ENCODE assay signal across 8 mouse cellular contexts in genomic region chr9:22116086-22116485, GRCm38 (mm10). TPM values are rescaled to one million over a fixed set of nuclear protein-coding genes. Genes with fewer than 3 reads are reported as not detected.
DNase-seq lines count a peak whose midpoint lies in the region; ATAC-seq and TF ChIP-seq lines count a peak whose summit lies in the region.

No protein-coding gene starts in this region.

- no peaks in the 10 kb centered on the region for H3K9me3 ChIP-seq in kidney, embryonic 14.5 days (ENCODE audit: control insufficient read depth, low read length)
- no peaks in the 10 kb centered on the region for H3K9me3 ChIP-seq in MEL (replicated peaks; ENCODE audit: insufficient read depth, low read length)
- no peaks in the 10 kb centered on the region for H3K9me3 ChIP-seq in embryonic facial prominence, embryonic 15.5 days (replicated peaks)
- no peaks in the 10 kb centered on the region for H3K9me3 ChIP-seq in limb, embryonic 15.5 days

- TF ChIP-seq CTCF in MEL (IDR thresholded peaks at IDR 0.05 in 2 of 3, conservative IDR thresholded peaks at IDR 0.05 in 1 of 3; ENCODE audit: control insufficient read depth in 1 of 3, insufficient read depth in 1 of 3, low read depth in 2 of 3, low read length in 3 of 3, poor library complexity in 1 of 3, severe bottlenecking in 1 of 3) = no peak
- TF ChIP-seq CTCF in olfactory bulb, adult 2 months (IDR thresholded peaks at IDR 0.05; ENCODE audit: insufficient read depth, low read depth, low read length) = no peak

- TF ChIP-seq RAD21 in MEL (IDR thresholded peaks at IDR 0.05; ENCODE audit: low read depth, low read length) = no peak

- no peak for TF ChIP-seq EP300 in MEL (IDR thresholded peaks at IDR 0.05; ENCODE audit: low read depth in 1 of 2, low read length in 2 of 2)

- peaks cover 10% of the 10 kb centered on the region for H3K4me1 ChIP-seq in kidney, embryonic 14.5 days (ENCODE audit: control insufficient read depth, insufficient read depth, low read length)
- H3K4me1 ChIP-seq in MEL (ENCODE audit: control insufficient read depth in 1 of 2, insufficient read depth in 2 of 2, low read length in 2 of 2) = peaks cover 1 to 30% of the 10 kb centered on the region in 2 experiments; a peak in 3 of 4 replicates
- peaks cover 15% of the 10 kb centered on the region for H3K4me1 ChIP-seq in embryonic facial prominence, embryonic 15.5 days
- peaks cover 15% of the 10 kb centered on the region for H3K4me1 ChIP-seq in limb, embryonic 15.5 days
- H3K4me1 ChIP-seq in olfactory bulb, adult 2 months (ENCODE audit: control insufficient read depth, insufficient read depth, low read length) = peaks cover 9% of the 10 kb centered on the region

- peak overlapping the region; percentile 91 for H3K9ac ChIP-seq in kidney, embryonic 14.5 days (ENCODE audit: low read depth, low read length)
- peak overlapping the region; percentile 76 for H3K9ac ChIP-seq in MEL (ENCODE audit: control insufficient read depth, low read depth, low read length, poor library complexity, severe bottlenecking)
- H3K9ac ChIP-seq in embryonic facial prominence, embryonic 15.5 days = peak overlapping the region; percentile 95
- H3K9ac ChIP-seq in limb, embryonic 15.5 days = peak overlapping the region; percentile 88; the same call in 1 of the 2 replicates

- TF ChIP-seq POLR2A in MEL (IDR thresholded peaks at IDR 0.05; ENCODE audit: control insufficient read depth in 1 of 2, insufficient read depth in 1 of 2, low read depth in 1 of 2, low read length in 2 of 2, poor library complexity in 1 of 2) = no peak
- no peak for TF ChIP-seq POLR2A in olfactory bulb, adult 2 months (IDR thresholded peaks at IDR 0.05; ENCODE audit: insufficient read depth, low read depth, low read length)

- no peaks in the 10 kb centered on the region for H3K27me3 ChIP-seq in kidney, embryonic 14.5 days (ENCODE audit: control insufficient read depth, insufficient read depth, low read length)
- H3K27me3 ChIP-seq in MEL (ENCODE audit: control insufficient read depth in 1 of 2, insufficient read depth in 2 of 2, low read length in 2 of 2) = no peaks in the 10 kb centered on the region
- H3K27me3 ChIP-seq in embryonic facial prominence, embryonic 15.5 days = no peaks in the 10 kb centered on the region
- H3K27me3 ChIP-seq in limb, embryonic 15.5 days = no peaks in the 10 kb centered on the region

- DNase-seq in kidney, adult 18-20 months = no peak
- DNase-seq in MEL (ENCODE audit: low read depth, low spot score) = peak; percentile 67
- DNase-seq in adrenal gland, adult 8-10 months = no peak
- no peak for DNase-seq in adrenal gland, adult (ENCODE audit: inconsistent age in 2 of 2, low spot score in 1 of 2)

- H3K36me3 ChIP-seq in kidney, embryonic 14.5 days (ENCODE audit: control insufficient read depth, insufficient read depth, low read length) = peaks cover 24% of the 10 kb centered on the region
- H3K36me3 ChIP-seq in MEL (ENCODE audit: control insufficient read depth in 1 of 2, insufficient read depth in 2 of 2, low read length in 2 of 2) = peaks cover 3 to 14% of the 10 kb centered on the region in 2 experiments
- peaks cover 30% of the 10 kb centered on the region for H3K36me3 ChIP-seq in embryonic facial prominence, embryonic 15.5 days
- H3K36me3 ChIP-seq in limb, embryonic 15.5 days = peaks cover 32% of the 10 kb centered on the region

- no peak for ATAC-seq in kidney, embryonic 14.5 days (ENCODE audit: low FRiP score, low TSS enrichment)
- no peak for ATAC-seq in embryonic facial prominence, embryonic 15.5 days (ENCODE audit: insufficient number of reproducible peaks, low FRiP score, low TSS enrichment, low read depth)
- ATAC-seq in limb, embryonic 15.5 days (ENCODE audit: insufficient number of reproducible peaks, low FRiP score, low TSS enrichment, low read depth) = no peak

- peak overlapping the region; percentile 89 for H3K4me3 ChIP-seq in kidney, embryonic 14.5 days (ENCODE audit: low read length)
- peak overlapping the region; percentile 56 to 70 for H3K4me3 ChIP-seq in MEL (ENCODE audit: control insufficient read depth in 1 of 2, insufficient read depth in 1 of 2, low read depth in 2 of 2, low read length in 2 of 2)
- H3K4me3 ChIP-seq in embryonic facial prominence, embryonic 15.5 days (replicated peaks) = peak overlapping the region; percentile 90
- H3K4me3 ChIP-seq in limb, embryonic 15.5 days = peak overlapping the region; percentile 89
- peak overlapping the region; percentile 75 for H3K4me3 ChIP-seq in olfactory bulb, adult 2 months (ENCODE audit: insufficient read depth, low read depth, low read length)

- peak overlapping the region; percentile 52 for H3K4me2 ChIP-seq in kidney, embryonic 14.5 days (replicated peaks; ENCODE audit: low read depth, low read length)
- H3K4me2 ChIP-seq in embryonic facial prominence, embryonic 15.5 days (replicated peaks) = peak overlapping the region; percentile 85
- peak overlapping the region; percentile 68 for H3K4me2 ChIP-seq in limb, embryonic 15.5 days

- no peak overlapping the region for H3K27ac ChIP-seq in kidney, embryonic 14.5 days (ENCODE audit: low read depth, low read length)
- no peak overlapping the region for H3K27ac ChIP-seq in MEL (ENCODE audit: control insufficient read depth, low read depth, low read length)
- H3K27ac ChIP-seq in embryonic facial prominence, embryonic 15.5 days (replicated peaks) = peak overlapping the region; percentile 82; the same call in 1 of the 2 replicates
- no peak overlapping the region for H3K27ac ChIP-seq in limb, embryonic 15.5 days
- no peak overlapping the region for H3K27ac ChIP-seq in olfactory bulb, adult 2 months (ENCODE audit: insufficient read depth, low read depth, low read length)

- WGBS in kidney, embryonic 14.5 days = 24% methylated on average over 15 of the region's 15 CpGs
- WGBS in embryonic facial prominence, embryonic 15.5 days = 35% methylated on average over 15 of the region's 15 CpGs
- WGBS in limb, embryonic 15.5 days = 26% methylated on average over 15 of the region's 15 CpGs
- WGBS in olfactory bulb, adult 2 months = 9% methylated on average over 15 of the region's 15 CpGs

- peaks cover 13% of the 10 kb centered on the region for H3K79me2 ChIP-seq in MEL (ENCODE audit: control insufficient read depth, insufficient read depth, low read length, poor library complexity)

RNA-seq across cellular contexts. Expression of gene Elof1, which starts 0.9 kb away (rescaled TPM):
- 216 and 237 TPM in 2 replicates for polyA plus RNA-seq in kidney, embryonic 14.5 days (2014; fragmentation: Nextera tagmentation; extraction: Ambion mirVana)
- total RNA-seq in MEL (2012; rRNA removed) = 390 and 421 TPM in 2 replicates
- 100 to 1,000 TPM in 1 of 2 experiments, not detected in 1; 505 TPM for polyA plus RNA-seq in MEL (2012; ENCODE audit: insufficient read depth in 1 of 2, insufficient read length in 2 of 2, low read depth in 1 of 2, low replicate concordance in 2 of 2, missing spikeins in 1 of 2)
- polyA plus RNA-seq in embryonic facial prominence, embryonic 15.5 days (2015; fragmentation: Nextera tagmentation; extraction: Ambion mirVana) = 202 and 226 TPM in 2 replicates
- polyA plus RNA-seq in limb, embryonic 15.5 days (2015; fragmentation: Nextera tagmentation; extraction: Ambion mirVana) = 164 and 173 TPM in 2 replicates
- polyA plus RNA-seq in olfactory bulb, adult 2 months (2012; ENCODE audit: insufficient read depth, insufficient read length, low replicate concordance, missing spikeins) = not detected in 2 replicates
- total RNA-seq in adrenal gland, adult 8-10 months (2022) = 10 to 100 TPM; 71.9 to 83.9 (median 78.6) TPM

RNA-seq across cellular contexts. Expression of gene Cnn1, which starts 17.1 kb away (rescaled TPM):
- polyA plus RNA-seq in kidney, embryonic 14.5 days (2014; fragmentation: Nextera tagmentation; extraction: Ambion mirVana) = 4.7 and 5.1 TPM in 2 replicates
- total RNA-seq in MEL (2012; rRNA removed) = 0.10 and 0.19 TPM in 2 replicates
- under 1 TPM in 1 of 2 experiments, not detected in 1; 0.06 TPM for polyA plus RNA-seq in MEL (2012; ENCODE audit: insufficient read depth in 1 of 2, insufficient read length in 2 of 2, low read depth in 1 of 2, low replicate concordance in 2 of 2, missing spikeins in 1 of 2)
- 4.3 and 7.0 TPM in 2 replicates for polyA plus RNA-seq in embryonic facial prominence, embryonic 15.5 days (2015; fragmentation: Nextera tagmentation; extraction: Ambion mirVana)
- 3.1 and 4.2 TPM in 2 replicates for polyA plus RNA-seq in limb, embryonic 15.5 days (2015; fragmentation: Nextera tagmentation; extraction: Ambion mirVana)
- not detected in 2 replicates for polyA plus RNA-seq in olfactory bulb, adult 2 months (2012; ENCODE audit: insufficient read depth, insufficient read length, low replicate concordance, missing spikeins)
- total RNA-seq in adrenal gland, adult 8-10 months (2022) = 1 to 10 TPM in 3 of 4 experiments, under 1 TPM in 1; 0.89 to 2.8 (median 1.2) TPM

RNA-seq across cellular contexts. Expression of gene Acp5, which starts 19.4 kb away (rescaled TPM):
- 3.3 TPM in 2 replicates for polyA plus RNA-seq in kidney, embryonic 14.5 days (2014; fragmentation: Nextera tagmentation; extraction: Ambion mirVana)
- 5.8 and 15.6 TPM in 2 replicates for total RNA-seq in MEL (2012; rRNA removed)
- 10 to 100 TPM in 1 of 2 experiments, not detected in 1; 17.4 TPM for polyA plus RNA-seq in MEL (2012; ENCODE audit: insufficient read depth in 1 of 2, insufficient read length in 2 of 2, low read depth in 1 of 2, low replicate concordance in 2 of 2, missing spikeins in 1 of 2)
- 38.1 and 44.7 TPM in 2 replicates for polyA plus RNA-seq in embryonic facial prominence, embryonic 15.5 days (2015; fragmentation: Nextera tagmentation; extraction: Ambion mirVana)
- 31.2 and 46.5 TPM in 2 replicates for polyA plus RNA-seq in limb, embryonic 15.5 days (2015; fragmentation: Nextera tagmentation; extraction: Ambion mirVana)
- not detected in 2 replicates for polyA plus RNA-seq in olfactory bulb, adult 2 months (2012; ENCODE audit: insufficient read depth, insufficient read length, low replicate concordance, missing spikeins)
- 10 to 100 TPM; 30.6 to 44.1 (median 36.6) TPM for total RNA-seq in adrenal gland, adult 8-10 months (2022)

RNA-seq across cellular contexts. Expression of gene Ecsit, which starts 30.8 kb away (rescaled TPM):
- polyA plus RNA-seq in kidney, embryonic 14.5 days (2014; fragmentation: Nextera tagmentation; extraction: Ambion mirVana) = 29.9 and 41.5 TPM in 2 replicates
- 167 and 183 TPM in 2 replicates for total RNA-seq in MEL (2012; rRNA removed)
- polyA plus RNA-seq in MEL (2012; ENCODE audit: insufficient read depth in 1 of 2, insufficient read length in 2 of 2, low read depth in 1 of 2, low replicate concordance in 2 of 2, missing spikeins in 1 of 2) = 100 to 1,000 TPM in 1 of 2 experiments, 10 to 100 TPM in 1; 87.6 to 211 TPM
- polyA plus RNA-seq in embryonic facial prominence, embryonic 15.5 days (2015; fragmentation: Nextera tagmentation; extraction: Ambion mirVana) = 37.3 and 41.8 TPM in 2 replicates
- polyA plus RNA-seq in limb, embryonic 15.5 days (2015; fragmentation: Nextera tagmentation; extraction: Ambion mirVana) = 38.4 and 39.6 TPM in 2 replicates
- not detected in 2 replicates for polyA plus RNA-seq in olfactory bulb, adult 2 months (2012; ENCODE audit: insufficient read depth, insufficient read length, low replicate concordance, missing spikeins)
- 10 to 100 TPM; 41.2 to 50.4 (median 48.9) TPM for total RNA-seq in adrenal gland, adult 8-10 months (2022)

RNA-seq across cellular contexts. Expression of gene Pigyl, which starts 40.6 kb away (rescaled TPM):
- polyA plus RNA-seq in kidney, embryonic 14.5 days (2014; fragmentation: Nextera tagmentation; extraction: Ambion mirVana) = 68.6 and 82.9 TPM in 2 replicates
- total RNA-seq in MEL (2012; rRNA removed) = 80.2 and 103 TPM in 2 replicates
- 100 to 1,000 TPM in 1 of 2 experiments, not detected in 1; 146 TPM for polyA plus RNA-seq in MEL (2012; ENCODE audit: insufficient read depth in 1 of 2, insufficient read length in 2 of 2, low read depth in 1 of 2, low replicate concordance in 2 of 2, missing spikeins in 1 of 2)
- polyA plus RNA-seq in embryonic facial prominence, embryonic 15.5 days (2015; fragmentation: Nextera tagmentation; extraction: Ambion mirVana) = 74.6 and 75.6 TPM in 2 replicates
- polyA plus RNA-seq in limb, embryonic 15.5 days (2015; fragmentation: Nextera tagmentation; extraction: Ambion mirVana) = 69.3 and 78.2 TPM in 2 replicates
- not detected in 2 replicates for polyA plus RNA-seq in olfactory bulb, adult 2 months (2012; ENCODE audit: insufficient read depth, insufficient read length, low replicate concordance, missing spikeins)
- total RNA-seq in adrenal gland, adult 8-10 months (2022) = 10 to 100 TPM; 51.0 to 67.4 (median 59.4) TPM
